Mouse (Mus musculus) embryonic facial prominence, embryonic 12.5 days (tissue): ENCODE data around the gene Baz1a. TPM values are rescaled to one million over a fixed set of nuclear protein-coding genes. Genes with fewer than 3 reads are reported as not detected.

Source experiments
- ATAC-seq: fragments of 200-750 bp; cut with Nextera tagmentation; 2 replicates; pipeline ENCODE4 v1.8.0; 2017; ENCODE audit not compliant: insufficient number of reproducible peaks, insufficient read depth, low FRiP score, low TSS enrichment
- H3K27ac ChIP-seq: fragments of 300-500 bp; sonication (generic); 2 replicates; pipeline ENCODE4 v1.5.1; 2016; ENCODE audit warnings: mild to moderate bottlenecking
- H3K27me3 ChIP-seq: fragments of 300-500 bp; sonication (generic); 2 replicates; pipeline ENCODE4 v1.6.1; 2016; ENCODE audit warnings: mild to moderate bottlenecking, moderate library complexity
- H3K36me3 ChIP-seq: fragments of 300-500 bp; sonication (generic); 2 replicates; pipeline ENCODE4 v1.6.1; 2016; ENCODE audit warnings: mild to moderate bottlenecking
- H3K4me1 ChIP-seq: fragments of 300-500 bp; sonication (generic); 2 replicates; pipeline ENCODE4 v1.6.1; 2016
- H3K4me2 ChIP-seq: fragments of 300-500 bp; sonication (generic); replicated peaks from 2 replicates; pipeline ENCODE4 v1.6.1; 2016; ENCODE audit warnings: mild to moderate bottlenecking, moderate library complexity
- H3K4me3 ChIP-seq: fragments of 300-500 bp; sonication (generic); 2 replicates; pipeline ENCODE4 v1.5.1; 2016; ENCODE audit warnings: mild to moderate bottlenecking
- H3K9ac ChIP-seq: fragments of 300-500 bp; sonication (generic); 2 replicates; pipeline ENCODE4 v1.6.1; 2016; ENCODE audit warnings: mild to moderate bottlenecking, moderate library complexity
- H3K9me3 ChIP-seq: fragments of 300-500 bp; sonication (generic); 2 replicates; pipeline ENCODE4 v1.6.1; 2016; ENCODE audit warnings: mild to moderate bottlenecking, moderate library complexity
- WGBS: fragments of 180-500 bp; shearing (Covaris S2); methylation state at CpG from one replicate; pipeline ENCODE4 v1.1.7; 2016; 5-methylcytosine and 5-hydroxymethylcytosine counted together
- polyA plus RNA-seq: library from polyadenylated mRNA; unstranded; fragments of >200 nt; fragmentation: Nextera tagmentation; extraction: Ambion mirVana; gene quantifications from 2 replicates; pipeline ENCODE4 v1.2.1, GENCODE M21; 2016

Gene Baz1a
- 28.8 and 34.3 TPM in 2 replicates for polyA plus RNA-seq

DNA sequence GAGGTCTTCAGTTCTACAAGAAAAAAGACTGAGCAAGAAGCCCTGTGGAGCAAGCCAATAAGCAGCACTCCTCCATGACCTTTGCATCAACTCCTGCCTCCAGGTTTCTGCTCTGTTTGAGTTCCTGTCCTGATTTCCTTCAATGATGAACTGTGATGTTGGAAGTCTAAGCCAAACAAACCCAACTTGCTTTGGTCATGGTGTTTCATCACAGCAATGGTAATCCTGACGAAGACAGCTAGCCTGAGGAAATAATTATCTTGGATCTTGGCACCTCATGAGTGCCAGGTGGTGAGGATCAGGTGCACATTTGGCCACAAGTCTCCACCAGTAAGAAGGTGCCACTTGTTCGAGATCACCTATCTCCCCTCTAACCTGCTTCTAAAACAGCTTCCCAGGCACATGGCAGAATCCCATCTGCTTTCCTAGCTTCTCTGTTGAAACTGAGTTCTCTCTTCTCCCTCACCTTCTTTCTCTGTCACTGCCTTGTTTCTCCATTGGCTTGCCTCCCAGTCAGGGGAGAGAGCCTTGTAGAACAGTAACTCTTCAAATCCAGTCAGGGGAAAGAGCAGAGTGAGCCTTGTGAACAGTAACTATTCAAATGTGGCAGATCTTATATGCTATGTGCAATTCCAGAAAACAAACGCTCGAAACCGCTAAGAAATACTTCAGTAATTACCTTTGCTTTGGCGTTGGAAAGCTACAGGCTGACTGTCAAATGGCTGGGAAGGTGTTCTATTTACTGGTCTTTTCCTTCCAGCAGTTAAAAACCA, at the start of gene Baz1a:
Baz1a (minus strand) TSS at position 723 of the 773 bp plus-strand sequence.
- 0 out of 2 replicates have a peak, but pooled peaks cover 5% of the 10 kb centered on the region for H3K4me1 ChIP-seq
- no peak within 1 kb of the TSS for H3K4me2 ChIP-seq
- no peaks in the 10 kb centered on the region for H3K36me3 ChIP-seq
- no peak within 1 kb of the TSS for H3K4me3 ChIP-seq
- ATAC-seq = no peak
- H3K9ac ChIP-seq = no peak within 1 kb of the TSS
- no peak within 1 kb of the TSS for H3K27ac ChIP-seq
- H3K9me3 ChIP-seq = no peaks in the 10 kb centered on the region
- no peaks in the 10 kb centered on the region for H3K27me3 ChIP-seq
- 80% methylated on average over 6 of the region's 6 CpGs for WGBS

DNA sequence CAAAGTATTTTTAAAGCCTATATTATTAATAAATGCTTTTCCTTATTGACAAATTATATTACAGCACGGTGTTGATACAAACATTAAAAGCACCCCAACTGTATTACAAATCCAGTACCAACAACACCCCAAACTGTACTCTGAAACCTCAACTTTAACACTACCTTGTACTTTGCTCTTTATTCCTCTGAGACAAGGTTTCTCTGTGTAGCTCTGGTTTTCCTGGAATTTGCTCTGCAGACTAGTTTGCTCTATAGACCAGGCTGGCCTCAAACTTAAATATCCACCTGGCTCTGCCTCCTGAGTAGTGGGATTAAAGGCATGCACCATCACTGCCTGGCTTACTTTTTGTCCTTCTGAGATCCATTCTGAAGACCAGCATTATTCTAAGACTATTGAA, 48.0 kb upstream of the Baz1a start:
- Histone ChIP-seq H3K4me2 (no peak overlapping the region), H3K36me3 (peaks cover 12% of the 10 kb centered on the region; the same call in 1 of the 2 replicates), H3K27ac (no peak overlapping the region), H3K4me1 (no peaks in the 10 kb centered on the region), H3K9me3 (no peaks in the 10 kb centered on the region), H3K4me3 (no peak overlapping the region), H3K9ac (no peak overlapping the region), H3K27me3 (no peaks in the 10 kb centered on the region)
- WGBS = 80% methylated on average over 1 of the region's 1 CpGs
- ATAC-seq = no peak

DNA sequence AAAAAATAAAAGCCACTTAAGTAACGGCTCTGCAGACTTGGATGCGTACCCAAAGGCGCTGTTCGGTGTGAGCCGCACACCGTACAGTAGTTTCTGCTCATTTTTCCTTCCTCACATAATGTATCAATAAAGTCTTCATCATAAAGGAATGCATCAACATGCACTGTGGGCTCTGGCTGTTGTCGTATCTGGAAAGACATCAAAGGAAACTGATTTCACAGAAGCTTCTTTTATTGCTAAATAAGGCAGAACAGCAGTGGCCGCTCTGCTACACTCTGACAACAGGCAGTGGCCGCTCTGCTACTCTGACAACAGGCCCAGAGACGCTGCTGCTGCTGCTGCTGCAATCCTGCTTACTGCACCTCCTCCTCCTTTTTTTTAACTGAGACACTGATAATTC, 46.9 kb upstream of the Baz1a start:
- Histone ChIP-seq H3K4me2 (no peak overlapping the region), H3K27me3 (no peaks in the 10 kb centered on the region), H3K9me3 (no peaks in the 10 kb centered on the region), H3K4me1 (no peaks in the 10 kb centered on the region), H3K9ac (no peak overlapping the region), H3K4me3 (no peak overlapping the region), H3K36me3 (peaks cover 15% of the 10 kb centered on the region), H3K27ac (no peak overlapping the region)
- WGBS = 82% methylated on average over 10 of the region's 10 CpGs
- no peak for ATAC-seq

DNA sequence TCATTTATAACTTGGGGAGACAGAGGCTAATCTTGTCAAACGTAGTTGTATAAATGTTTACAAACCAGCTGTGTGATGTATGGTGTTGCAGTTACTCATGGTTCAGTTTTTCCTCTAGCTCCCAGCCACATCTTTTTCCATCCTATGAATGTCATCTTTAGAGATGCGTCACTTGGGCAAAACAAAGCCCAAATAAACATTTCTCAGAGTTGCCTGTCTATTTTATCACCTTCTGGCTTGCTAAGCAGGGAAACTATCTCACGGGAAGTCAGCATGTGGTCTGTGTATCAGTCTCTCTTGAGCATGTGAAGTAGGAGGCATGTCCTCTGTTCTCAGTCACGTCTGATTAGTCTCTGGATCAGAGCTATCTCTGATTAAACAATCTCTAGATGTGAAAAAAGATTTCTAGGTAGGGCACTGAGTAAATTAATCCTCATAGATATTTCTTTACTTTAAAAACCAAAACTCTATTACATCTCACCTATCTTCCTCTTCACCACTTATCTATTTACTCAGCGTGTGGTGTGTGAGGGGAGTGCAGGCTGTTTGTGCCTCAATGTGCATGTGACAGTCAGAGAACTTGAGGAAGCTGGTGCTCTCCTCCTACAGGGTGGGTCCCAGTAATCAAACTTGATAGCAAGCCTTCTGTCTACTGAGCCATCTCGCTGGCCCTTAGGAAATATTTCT, 46.2 kb upstream of the Baz1a start:
- 84% methylated on average over 6 of the region's 6 CpGs for WGBS
- H3K27ac ChIP-seq = no peak overlapping the region
- no peaks in the 10 kb centered on the region for H3K9me3 ChIP-seq
- no peak overlapping the region for H3K9ac ChIP-seq
- no peaks in the 10 kb centered on the region for H3K4me1 ChIP-seq
- no peaks in the 10 kb centered on the region for H3K27me3 ChIP-seq
- no peak overlapping the region for H3K4me2 ChIP-seq
- no peak overlapping the region for H3K4me3 ChIP-seq
- H3K36me3 ChIP-seq = peaks cover 15% of the 10 kb centered on the region
- no peak for ATAC-seq

DNA sequence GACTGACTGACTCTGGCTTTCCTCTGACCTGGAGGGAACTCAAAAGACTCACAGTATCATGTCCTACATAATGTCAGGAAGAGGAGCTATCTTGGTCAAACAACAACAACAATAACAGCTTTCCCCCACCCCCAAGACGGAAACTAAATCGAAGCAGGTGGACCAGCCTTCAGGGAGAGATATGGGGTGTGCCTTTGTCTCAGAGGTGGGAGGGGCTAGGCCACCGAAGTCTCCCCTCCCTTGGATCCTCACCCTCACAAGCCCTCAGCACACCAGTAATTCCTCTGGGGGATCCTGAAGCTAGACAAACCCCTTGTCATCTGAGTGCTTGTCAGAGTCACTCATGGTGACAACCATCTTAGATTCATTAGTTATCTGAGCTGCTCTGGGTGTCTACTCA, 45.7 kb upstream of the Baz1a start:
- no peaks in the 10 kb centered on the region for H3K4me1 ChIP-seq
- WGBS = 76% methylated on average over 3 of the region's 3 CpGs
- no peak overlapping the region for H3K9ac ChIP-seq
- H3K9me3 ChIP-seq = no peaks in the 10 kb centered on the region
- no peaks in the 10 kb centered on the region for H3K27me3 ChIP-seq
- H3K27ac ChIP-seq = no peak overlapping the region; the same call in 1 of the 2 replicates
- H3K36me3 ChIP-seq = peaks cover 15% of the 10 kb centered on the region
- H3K4me2 ChIP-seq = no peak overlapping the region
- no peak for ATAC-seq
- H3K4me3 ChIP-seq = no peak overlapping the region

DNA sequence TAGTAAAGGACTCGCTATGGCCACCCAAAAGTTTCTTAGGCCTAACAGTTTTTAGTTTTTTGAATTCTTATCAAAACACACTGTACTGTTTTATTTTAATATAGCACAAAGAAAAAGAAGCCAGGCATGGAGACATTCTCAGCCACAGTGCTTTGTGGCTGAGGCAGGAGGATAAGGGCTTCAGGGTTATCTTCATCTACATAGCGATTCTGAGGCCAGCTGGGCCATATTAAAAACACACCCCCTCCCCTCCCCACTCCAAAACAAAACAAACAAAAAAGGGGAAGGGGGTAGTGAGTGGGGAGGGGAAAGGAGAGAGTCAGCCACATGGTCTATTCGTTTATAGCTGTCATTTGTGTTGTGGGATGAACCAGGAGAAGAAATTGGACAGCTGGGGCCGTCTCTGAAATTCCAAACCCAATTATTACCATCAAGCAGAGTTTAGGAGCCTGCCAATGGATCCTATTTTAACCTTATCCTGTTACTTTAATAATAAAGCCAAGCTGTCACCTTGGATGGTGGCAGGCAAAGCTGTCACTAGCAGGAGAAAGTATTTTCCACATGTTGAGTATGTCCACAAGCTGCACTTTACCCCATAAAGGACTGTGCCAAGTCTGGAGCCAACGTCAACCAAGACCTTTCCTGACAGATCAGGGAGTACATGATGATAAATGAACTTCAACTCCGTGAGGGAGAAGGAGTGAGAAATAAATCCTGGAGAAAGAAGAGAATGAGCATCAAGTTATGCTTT, 44.9 kb upstream of the Baz1a start:
- H3K27me3 ChIP-seq = no peaks in the 10 kb centered on the region
- H3K9ac ChIP-seq = no peak overlapping the region
- H3K9me3 ChIP-seq = no peaks in the 10 kb centered on the region
- no peaks in the 10 kb centered on the region for H3K4me1 ChIP-seq
- no peak overlapping the region for H3K4me3 ChIP-seq
- H3K4me2 ChIP-seq = no peak overlapping the region
- H3K27ac ChIP-seq = no peak overlapping the region
- ATAC-seq = no peak
- WGBS = 65% methylated on average over 6 of the region's 6 CpGs
- peaks cover 15% of the 10 kb centered on the region for H3K36me3 ChIP-seq

DNA sequence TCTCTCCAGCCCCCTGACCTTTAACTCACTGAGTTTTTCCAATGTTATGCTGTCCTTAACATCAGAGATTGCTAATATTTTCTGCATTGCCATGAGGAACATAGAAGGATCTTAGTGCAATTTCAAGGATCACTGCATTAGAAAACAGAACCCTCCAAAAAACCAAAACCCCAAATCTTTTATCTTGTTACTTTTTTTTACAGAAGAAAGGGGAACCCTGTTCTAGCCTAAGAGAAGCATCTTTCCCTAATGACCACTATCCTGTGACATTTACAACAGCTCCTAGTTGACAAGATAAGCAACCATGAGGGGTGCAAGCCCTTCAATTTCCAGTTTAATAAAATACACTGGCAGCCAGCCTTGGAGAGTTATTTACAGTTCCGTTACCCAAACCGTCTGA, 42.6 kb upstream of the Baz1a start:
- 84% methylated on average over 2 of the region's 2 CpGs for whole genome bisulfite sequencing
- no peak overlapping the region for H3K4me3 ChIP-seq
- H3K27ac ChIP-seq = no peak overlapping the region
- H3K4me1 ChIP-seq = no peaks in the 10 kb centered on the region
- H3K9me3 ChIP-seq = no peaks in the 10 kb centered on the region
- H3K27me3 ChIP-seq = no peaks in the 10 kb centered on the region
- no peak overlapping the region for H3K9ac ChIP-seq
- peaks cover 20% of the 10 kb centered on the region for H3K36me3 ChIP-seq
- no peak for ATAC-seq
- no peak overlapping the region for H3K4me2 ChIP-seq

DNA sequence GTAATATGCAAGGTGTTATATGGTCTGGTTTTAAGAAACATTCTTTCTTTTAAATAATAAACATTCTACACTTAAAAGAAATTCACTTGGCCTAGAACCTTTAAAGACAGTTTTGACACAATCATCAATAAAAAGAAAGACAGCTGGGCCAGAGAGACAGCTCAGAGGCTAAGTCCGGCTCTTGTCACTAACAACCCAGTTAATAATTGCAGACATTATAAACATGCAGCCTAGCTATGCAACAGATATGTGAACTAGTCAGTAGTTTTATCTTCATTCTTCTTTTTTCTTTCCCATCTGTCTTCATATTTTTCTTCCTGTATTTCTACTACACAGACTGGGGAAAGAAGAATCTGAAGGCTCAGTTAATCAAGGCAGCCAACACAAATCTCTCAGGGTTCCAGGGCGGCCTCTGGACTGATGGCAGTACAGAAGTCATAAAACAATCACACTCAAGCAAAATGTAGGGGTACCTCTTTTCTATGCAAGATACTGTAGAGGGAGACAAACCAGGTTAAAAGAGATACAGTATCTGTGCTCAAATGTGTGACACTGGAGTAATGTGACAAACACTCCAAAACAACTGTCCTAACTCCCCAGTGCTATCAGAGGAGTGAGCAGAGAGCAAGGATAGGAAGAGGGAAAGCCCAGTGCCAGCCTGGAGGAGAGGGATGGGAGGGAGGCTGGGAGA, 40.5 kb upstream of the Baz1a start:
- Histone ChIP-seq H3K9ac (no peak overlapping the region), H3K4me1 (no peaks in the 10 kb centered on the region), H3K27me3 (no peaks in the 10 kb centered on the region), H3K4me3 (no peak overlapping the region), H3K4me2 (no peak overlapping the region), H3K36me3 (peaks cover 15% of the 10 kb centered on the region), H3K27ac (no peak overlapping the region), H3K9me3 (no peaks in the 10 kb centered on the region)
- 79% methylated on average over 2 of the region's 2 CpGs for WGBS
- no peak for ATAC-seq

DNA sequence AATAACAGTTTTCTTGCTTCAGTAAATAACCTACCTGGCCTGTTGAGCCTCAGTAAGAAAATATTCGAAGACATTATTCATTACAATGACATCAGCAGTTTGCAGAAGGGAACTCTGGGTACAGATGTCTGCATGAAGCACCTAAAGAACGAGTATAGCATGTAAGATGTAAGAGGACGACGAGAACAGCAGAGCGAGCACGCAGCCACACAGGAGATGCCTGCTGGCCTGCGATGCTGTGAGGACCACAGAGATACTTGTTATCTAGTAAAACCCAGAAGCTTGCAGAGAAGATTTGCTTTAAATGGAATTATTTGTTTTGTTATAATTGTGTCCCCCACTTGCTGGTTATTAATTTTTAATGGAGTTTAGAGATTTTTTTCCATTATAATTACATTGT, 39.1 kb upstream of the Baz1a start:
- no peak for ATAC-seq
- WGBS = 92% methylated on average over 7 of the region's 7 CpGs
- H3K27me3 ChIP-seq = no peaks in the 10 kb centered on the region
- no peak overlapping the region for H3K9ac ChIP-seq
- H3K36me3 ChIP-seq = peaks cover 9% of the 10 kb centered on the region; the same call in 1 of the 2 replicates
- H3K4me3 ChIP-seq = no peak overlapping the region
- no peaks in the 10 kb centered on the region for H3K4me1 ChIP-seq
- no peak overlapping the region for H3K27ac ChIP-seq
- no peaks in the 10 kb centered on the region for H3K9me3 ChIP-seq
- no peak overlapping the region for H3K4me2 ChIP-seq

DNA sequence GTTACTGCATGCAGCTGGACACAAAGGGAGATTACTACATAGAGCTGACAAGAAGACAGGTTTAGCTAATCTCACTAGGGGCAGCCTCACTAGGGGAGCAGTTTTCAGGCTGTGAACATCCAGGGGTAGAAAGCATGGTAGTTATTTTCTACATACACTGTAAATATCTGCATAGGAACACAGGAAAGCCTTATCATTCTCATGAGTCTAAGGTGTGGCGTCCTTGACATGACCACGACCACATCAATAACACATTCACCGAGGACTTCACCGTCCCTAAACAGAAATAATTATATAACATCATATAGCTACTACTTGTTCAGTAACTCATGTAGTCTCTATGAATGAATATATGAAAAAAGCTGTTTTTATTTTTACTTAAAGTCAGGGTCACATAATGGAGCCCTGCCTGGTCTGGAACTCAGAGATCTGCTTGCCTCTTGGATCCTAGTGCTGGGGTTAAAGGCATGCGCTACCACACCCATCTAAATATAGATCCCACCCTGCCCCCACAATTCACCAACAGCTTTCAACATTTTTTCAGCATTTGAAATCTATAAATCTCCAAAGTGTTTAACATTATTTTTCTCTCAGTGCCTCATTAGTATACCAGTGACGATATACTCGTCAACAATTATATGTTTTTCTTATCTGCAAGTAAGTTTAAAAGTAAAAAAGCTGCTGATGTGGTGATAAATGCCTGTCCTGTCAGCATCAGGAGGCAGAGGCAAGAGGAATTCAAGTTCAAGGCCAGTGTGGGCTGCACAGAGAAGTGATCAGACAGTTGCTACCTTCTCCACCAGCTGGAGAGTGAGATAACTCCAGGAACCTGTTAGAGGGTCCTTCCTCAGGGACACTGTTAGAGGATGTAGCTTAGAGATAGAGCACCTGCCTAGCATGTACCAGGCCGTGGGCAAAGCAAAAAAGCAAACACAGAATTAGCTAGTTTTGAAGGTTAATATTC, 37.3 kb upstream of the Baz1a start:
- no peak overlapping the region for H3K4me3 ChIP-seq
- 94% methylated on average over 8 of the region's 8 CpGs for WGBS
- H3K27me3 ChIP-seq = no peaks in the 10 kb centered on the region

More for the DNA sequence above, 37.3 kb upstream of the Baz1a start:
- Histone ChIP-seq H3K36me3 (peaks cover 21% of the 10 kb centered on the region), H3K4me2 (no peak overlapping the region), H3K9me3 (no peaks in the 10 kb centered on the region), H3K27ac (no peak overlapping the region), H3K9ac (no peak overlapping the region), H3K4me1 (no peaks in the 10 kb centered on the region)
- no peak for ATAC-seq
